Mouse (Mus musculus) bone marrow macrophage, adult 2 months (primary cell): Measurements from ENCODE around the gene Ect2. TPM values are rescaled to one million over a fixed set of nuclear protein-coding genes. Genes with fewer than 3 reads are reported as not detected.

Experiments
- H3K27ac ChIP-seq: 2 replicates; pipeline ENCODE4 v1.5.1; 2012; ENCODE audit warnings: low read depth, low read length; ENCODE audit not compliant: insufficient read depth
- H3K4me1 ChIP-seq: 2 replicates; pipeline ENCODE4 v1.6.1; 2012; ENCODE audit warnings: low read length; ENCODE audit not compliant: control insufficient read depth, insufficient read depth
- H3K4me3 ChIP-seq: 2 replicates; pipeline ENCODE4 v1.5.1; 2012; ENCODE audit warnings: mild to moderate bottlenecking, low read length, moderate library complexity; ENCODE audit not compliant: insufficient read depth
- CTCF ChIP-seq: IDR thresholded peaks from 2 replicates; pipeline ENCODE4 v1.5.1; 2012; ENCODE audit warnings: low read depth, mild to moderate bottlenecking, low read length, moderate library complexity
- POLR2A ChIP-seq: IDR thresholded peaks from 2 replicates; pipeline ENCODE4 v1.6.1; 2012; ENCODE audit warnings: mild to moderate bottlenecking, low read depth, low read length, borderline replicate concordance
- polyA plus RNA-seq: library from polyadenylated mRNA; stranded (reverse); fragments of >200 nt; gene quantifications from 2 replicates; pipeline ENCODE4 v1.2.4, GENCODE M21; 2012; ENCODE audit not compliant: missing spikeins, insufficient read depth, insufficient read length

Gene Ect2
- polyA plus RNA-seq, 1 experiment = 26.0 TPM

GRCm38 (mm10) chr3:27121864-27122450 is 31.7 kb downstream of the Ect2 start:
- no peak overlapping the region for H3K4me3 ChIP-seq
- no peak overlapping the region for H3K27ac ChIP-seq
- TF ChIP-seq POLR2A (no peak), CTCF (no peak)
- peaks cover 8% of the 10 kb centered on the region for H3K4me1 ChIP-seq

- H3K4me3 ChIP-seq = no peak overlapping the region
- peaks cover 8% of the 10 kb centered on the region for H3K4me1 ChIP-seq
- no peak overlapping the region for H3K27ac ChIP-seq
- TF ChIP-seq CTCF (no peak), POLR2A (no peak)
Observed at GRCm38 (mm10) chr3:27120932-27121331, 32.7 kb downstream of the Ect2 start.

- H3K4me1 ChIP-seq = peaks cover 8% of the 10 kb centered on the region
- H3K4me3 ChIP-seq = no peak overlapping the region
- H3K27ac ChIP-seq = no peak overlapping the region
- TF ChIP-seq POLR2A = no peak
- TF ChIP-seq CTCF = no peak
Observed at GRCm38 (mm10) chr3:27118227-27118626, 35.5 kb downstream of the Ect2 start.

GRCm38 (mm10) chr3:27110860-27111259 is 42.8 kb downstream of the Ect2 start:
- no peaks in the 10 kb centered on the region for H3K4me1 ChIP-seq
- H3K27ac ChIP-seq = no peak overlapping the region
- no peak for TF ChIP-seq CTCF
- no peak for TF ChIP-seq POLR2A
- H3K4me3 ChIP-seq = no peak overlapping the region

- no peak overlapping the region for H3K27ac ChIP-seq
- H3K4me1 ChIP-seq = no peaks in the 10 kb centered on the region
- no peak overlapping the region for H3K4me3 ChIP-seq
- TF ChIP-seq POLR2A = no peak
- no peak for TF ChIP-seq CTCF
Observed at GRCm38 (mm10) chr3:27109109-27109508, 44.6 kb downstream of the Ect2 start.

- Histone ChIP-seq H3K27ac (no peak overlapping the region), H3K4me1 (no peaks in the 10 kb centered on the region), H3K4me3 (no peak overlapping the region)
- no peak for TF ChIP-seq CTCF
- no peak for TF ChIP-seq POLR2A
Observed at GRCm38 (mm10) chr3:27107142-27107541, 46.5 kb downstream of the Ect2 start.

GRCm38 (mm10) chr3:27102965-27103364 is 50.7 kb downstream of the Ect2 start:
- no peak overlapping the region for H3K27ac ChIP-seq
- no peaks in the 10 kb centered on the region for H3K4me1 ChIP-seq
- no peak overlapping the region for H3K4me3 ChIP-seq
- TF ChIP-seq POLR2A (no peak), CTCF (no peak)

GRCm38 (mm10) chr3:27098633-27099032 is 55.0 kb downstream of the Ect2 start:
- H3K27ac ChIP-seq = no peak overlapping the region
- H3K4me1 ChIP-seq = no peaks in the 10 kb centered on the region
- no peak overlapping the region for H3K4me3 ChIP-seq
- TF ChIP-seq CTCF (no peak), POLR2A (no peak)

GRCm38 (mm10) chr3:27086221-27086620 is 67.5 kb downstream of the Ect2 start:
- peaks cover 5% of the 10 kb centered on the region for H3K4me1 ChIP-seq
- H3K4me3 ChIP-seq = no peak overlapping the region
- TF ChIP-seq CTCF (no peak), POLR2A (no peak)
- H3K27ac ChIP-seq = no peak overlapping the region

GRCm38 (mm10) chr3:27081229-27082060 is 72.2 kb downstream of the Ect2 start:
- TF ChIP-seq CTCF (no peak), POLR2A (no peak)
- Histone ChIP-seq H3K4me3 (no peak overlapping the region), H3K27ac (no peak overlapping the region), H3K4me1 (peaks cover 9% of the 10 kb centered on the region)

- H3K4me1 ChIP-seq = peaks cover 9% of the 10 kb centered on the region
- TF ChIP-seq CTCF = no peak
- no peak for TF ChIP-seq POLR2A
- no peak overlapping the region for H3K4me3 ChIP-seq
- no peak overlapping the region for H3K27ac ChIP-seq
Observed at GRCm38 (mm10) chr3:27080061-27080770, 73.5 kb downstream of the Ect2 start.
